Mouse (Mus musculus): ENCODE results near the gene Zmiz1.

DNA sequence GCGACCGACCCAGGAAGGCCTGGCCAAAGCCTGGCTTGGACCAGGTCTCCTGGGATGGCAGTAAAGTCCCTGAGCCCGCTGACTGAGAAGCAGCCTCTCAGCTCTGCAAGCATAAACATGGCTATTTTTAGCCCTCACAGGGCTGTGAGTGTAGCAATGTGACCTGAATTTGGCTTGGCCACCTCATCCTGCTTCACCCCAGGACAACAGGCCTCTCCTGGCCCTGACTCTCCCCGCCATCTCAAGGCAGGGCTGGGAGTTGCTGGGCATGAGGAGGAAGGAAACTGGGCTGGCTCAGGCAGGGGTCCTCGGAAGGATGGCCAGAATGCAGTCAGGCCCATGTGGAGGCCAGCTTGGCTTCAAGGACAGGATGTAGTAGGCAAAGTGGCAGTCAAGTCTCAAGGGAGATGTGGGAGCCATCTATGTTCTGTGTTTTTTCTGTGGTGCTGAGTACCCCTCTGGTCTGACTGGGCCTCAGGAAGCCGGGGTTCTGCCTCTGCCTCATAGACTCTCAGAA, 29.2 kb downstream of the Zmiz1 start:
- TF ChIP-seq GATA1 (IDR thresholded peaks at IDR 0.05; ENCODE audit: borderline replicate concordance, low read length): no peak
- no peak for TF ChIP-seq FLI1 (IDR thresholded peaks at IDR 0.05; ENCODE audit: low read length)
